Comparison of ENCODE assay signal across 8 mouse cellular contexts in genomic region chr10:60346701-60347405, GRCm38 (mm10). TPM values are rescaled to one million over a fixed set of nuclear protein-coding genes. Genes with fewer than 3 reads are reported as not detected.
DNase-seq lines count a peak whose midpoint lies in the region; ATAC-seq lines count a peak whose summit lies in the region.

Gene Vsir (plus strand): TSS chr10:60346851.

- no peaks in the 10 kb centered on the region for H3K9me3 ChIP-seq in embryonic facial prominence, embryonic 10.5 days

- H3K4me1 ChIP-seq in embryonic facial prominence, embryonic 10.5 days = peaks cover 71% of the 10 kb centered on the region

- H3K4me3 ChIP-seq in embryonic facial prominence, embryonic 10.5 days = peak within 1 kb of the TSS; percentile 58

- intact Hi-C loops in left cerebral cortex, postnatal 36 days (cut with DNase I) = loop anchor here (5.0 kb wide), 1 partner anchor 60 kb away; no protein-coding TSS in a partner anchor

- peak; percentile 12 for DNase-seq in cerebellum, adult 11 months
- DNase-seq in embryonic facial prominence, embryonic 10.5 days (ENCODE audit: low spot score) = peak; percentile 87
- DNase-seq in heart, adult 11 months = peak; percentile 99
- DNase-seq in kidney, adult 11 months = peak; percentile 64
- peak; percentile 52 to 59 for DNase-seq in left cerebral cortex, postnatal 36 days (ENCODE audit: low spot score in 2 of 2)
- peak; percentile 81 for DNase-seq in mesoderm, embryonic 11.5 days (ENCODE audit: low read depth, low spot score)
- peak; percentile 67 for DNase-seq in right cerebral cortex, postnatal 25 days

- peaks cover 38% of the 10 kb centered on the region for H3K27me3 ChIP-seq in embryonic facial prominence, embryonic 10.5 days (replicated peaks; ENCODE audit: low read depth, poor library complexity, severe bottlenecking)

- no peaks in the 10 kb centered on the region for H3K36me3 ChIP-seq in embryonic facial prominence, embryonic 10.5 days (replicated peaks)

- peak within 1 kb of the TSS; percentile 82 for H3K27ac ChIP-seq in embryonic facial prominence, embryonic 10.5 days (replicated peaks)

- no peak for ATAC-seq in cerebellum, adult (ENCODE audit: insufficient number of reproducible peaks, low FRiP score, low TSS enrichment)

- WGBS in embryonic facial prominence, embryonic 10.5 days = under 1% methylated on average over 37 of the region's 37 CpGs

RNA-seq across cellular contexts. Expression of gene Vsir, which starts in this region (rescaled TPM):
- polyA plus RNA-seq in embryonic facial prominence, embryonic 10.5 days (2016; fragmentation: Nextera tagmentation; extraction: Ambion mirVana) = 2.3 and 2.6 TPM in 2 replicates
- total RNA-seq in left cerebral cortex, postnatal 36 days (2021) = 10 to 100 TPM; 25.2 to 27.8 TPM

Comparison
In these comparisons a context has a peak if more than half of its experiments do, and no peak if none do; other contexts are left out.
1. DNase-seq: peak in every context shown above with its lines; median percentile 99 in heart, adult 11 months; 87 in embryonic facial prominence, embryonic 10.5 days; 81 in mesoderm, embryonic 11.5 days; 67 in right cerebral cortex, postnatal 25 days; 64 in kidney, adult 11 months; 56 in left cerebral cortex, postnatal 36 days; 12 in cerebellum, adult 11 months.